Mouse (Mus musculus): ENCODE measurements around the gene Olfr846.

Olfr846 gene

DNA sequence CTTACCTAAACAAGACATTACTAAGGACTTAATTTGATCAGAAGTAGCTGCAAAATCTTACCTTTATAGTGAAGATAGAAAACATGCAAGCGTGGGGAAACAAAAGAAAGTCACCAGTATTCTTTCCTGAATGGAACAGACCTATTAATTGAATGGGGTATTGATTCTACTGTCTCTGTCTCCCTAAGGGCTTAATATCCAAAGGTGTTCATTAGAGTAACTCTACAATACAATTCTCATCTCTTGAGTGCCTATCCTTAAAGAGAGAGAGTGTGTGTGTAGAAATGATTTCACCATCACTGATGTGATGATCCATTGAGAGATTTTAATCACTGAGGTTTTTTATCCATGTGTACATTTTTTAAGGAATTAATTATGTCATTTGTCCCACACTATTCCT is at the start of gene Olfr846:
Gene Olfr846, minus strand, starts transcription at position 101 of the 400 bp plus-strand sequence.
- no peak for DNase-seq (ENCODE audit: extremely low spot score, low read depth, low spot score)

GRCm38 (mm10) chr9:19378569-19378968 is 14.8 kb upstream of the Olfr846 start, which contains the start of gene Olfr847:
Olfr847 (minus strand) TSS chr9:19378669.
- no peak for DNase-seq (ENCODE audit: extremely low spot score, low read depth, low spot score)

DNA sequence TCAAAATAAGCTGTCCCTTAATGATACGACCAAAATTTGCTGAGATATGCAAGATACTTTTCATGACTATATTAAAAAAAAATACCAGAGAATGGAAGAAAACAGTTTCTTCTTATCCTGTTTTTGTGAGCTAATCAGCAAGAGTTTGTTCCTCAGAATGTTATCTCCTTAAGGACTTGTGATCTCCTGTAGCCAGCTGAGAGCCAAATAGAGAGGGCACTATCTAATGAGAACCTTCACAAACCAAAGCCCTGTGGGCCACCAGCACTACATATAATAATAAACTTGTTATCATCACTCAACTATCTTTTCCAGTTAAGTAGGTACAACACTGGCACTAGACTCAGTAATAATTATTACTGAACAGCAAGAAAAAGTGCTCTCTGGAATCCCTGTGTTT is 27.6 kb downstream of the Olfr846 start, which contains the start of gene Olfr845:
Gene Olfr845, plus strand, starts transcription at position 301 of the 400 bp plus-strand sequence.
- no peak for DNase-seq (ENCODE audit: extremely low spot score, low read depth, low spot score)

- DNase-seq (ENCODE audit: extremely low spot score, low read depth, low spot score): no peak
Measured at GRCm38 (mm10) chr9:19316047-19316446, 47.8 kb downstream of the Olfr846 start, which contains the start of gene Olfr844. Olfr844 (plus strand) TSS chr9:19316347.
